Mouse (Mus musculus) kidney, postnatal 14 days (tissue): ENCODE measurements around the gene Myo1d.

Experiments
- DNase-seq: peaks from one replicate; pipeline ENCODE4 v3.0.0; 2022; ENCODE audit warnings: mixed read lengths

Myo1d gene

DNA sequence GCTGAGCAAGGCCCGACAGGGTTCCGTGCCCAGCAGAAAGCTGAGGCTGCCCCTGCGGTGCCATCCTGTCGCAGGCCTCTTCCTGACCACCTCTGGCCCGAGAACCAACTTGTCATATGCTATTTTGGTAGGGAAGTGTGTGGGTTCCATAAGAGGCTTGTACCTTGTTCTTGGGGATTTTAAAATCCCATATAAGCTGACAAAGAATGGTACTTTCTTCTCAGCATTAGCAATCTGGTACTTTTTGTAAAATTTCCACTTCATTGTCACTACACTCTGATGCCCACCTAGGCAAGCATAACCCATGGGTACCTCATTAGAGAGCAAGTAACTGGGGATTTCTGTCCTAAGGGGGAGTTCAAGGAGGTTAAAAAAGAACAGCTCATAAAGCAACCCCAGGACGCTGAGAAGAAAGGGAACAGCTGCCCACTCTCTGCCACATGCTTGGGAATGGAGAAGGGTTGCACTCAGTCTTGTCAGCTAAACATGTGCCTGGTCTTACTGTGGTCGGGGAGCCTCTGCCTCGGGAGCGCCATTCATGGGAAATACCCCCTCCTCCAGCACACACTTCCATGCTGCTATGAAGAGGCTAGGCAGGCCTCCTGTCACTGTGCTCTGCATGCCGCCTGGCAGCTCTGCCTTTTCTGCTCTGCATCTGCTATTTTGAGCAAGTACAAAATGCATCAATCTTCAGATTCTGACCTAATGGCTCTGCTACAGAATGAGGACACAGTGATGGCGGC, 281.3 kb downstream of the Myo1d start:
- no peak for DNase-seq

DNA sequence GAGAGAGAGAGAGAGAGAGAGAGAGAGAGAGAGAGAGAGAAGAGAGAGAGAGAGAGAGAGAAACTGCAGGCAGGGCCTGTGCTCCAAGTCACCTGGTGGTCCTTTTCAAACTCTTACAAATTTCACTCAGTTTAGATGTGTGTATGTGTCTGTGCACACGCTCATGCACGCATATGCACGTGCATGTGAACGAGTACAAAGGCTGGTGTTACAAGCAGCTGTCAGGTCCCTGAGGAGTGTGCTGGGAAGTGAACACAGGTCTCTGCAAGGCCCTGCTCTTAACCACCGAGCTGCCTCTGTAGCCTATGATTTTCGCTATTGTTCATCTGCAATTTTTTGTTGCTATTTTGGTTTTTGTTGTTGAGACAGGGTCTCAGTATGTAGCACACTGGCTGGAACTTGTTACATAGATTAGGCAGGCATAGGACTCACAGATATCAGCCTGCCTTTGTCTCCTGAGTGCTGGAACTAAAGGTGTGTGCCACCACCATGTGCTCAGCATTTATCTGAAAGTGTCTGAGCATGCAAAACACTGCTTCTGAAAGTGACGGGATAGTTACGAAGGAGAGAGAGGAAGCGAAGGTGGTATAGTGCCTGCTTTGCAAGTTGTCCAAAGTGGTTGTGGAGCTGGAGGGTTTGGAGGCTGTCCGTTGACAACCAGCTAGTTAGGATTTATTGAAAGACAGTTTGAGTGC, 282.5 kb downstream of the Myo1d start:
- no peak for DNase-seq

DNA sequence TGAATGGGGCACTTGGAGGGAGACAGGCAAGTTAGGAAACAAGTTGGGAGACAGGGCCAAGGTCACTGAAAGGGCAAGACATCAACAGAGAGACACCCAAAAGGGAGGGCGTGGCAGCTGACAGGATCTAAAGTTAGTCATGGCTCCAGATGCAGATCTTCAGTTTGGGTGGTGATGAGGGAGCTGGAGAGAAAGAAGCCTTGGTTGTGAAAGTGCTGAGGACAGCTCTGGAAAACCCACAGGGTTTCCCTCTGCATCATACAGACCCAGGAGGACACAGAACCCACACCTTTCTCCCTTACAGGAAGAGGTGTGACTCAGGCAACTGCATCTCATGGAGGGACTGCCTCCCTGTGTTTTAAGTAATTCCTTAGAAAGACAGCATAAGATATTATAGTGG, 283.2 kb downstream of the Myo1d start:
- no peak for DNase-seq

DNA sequence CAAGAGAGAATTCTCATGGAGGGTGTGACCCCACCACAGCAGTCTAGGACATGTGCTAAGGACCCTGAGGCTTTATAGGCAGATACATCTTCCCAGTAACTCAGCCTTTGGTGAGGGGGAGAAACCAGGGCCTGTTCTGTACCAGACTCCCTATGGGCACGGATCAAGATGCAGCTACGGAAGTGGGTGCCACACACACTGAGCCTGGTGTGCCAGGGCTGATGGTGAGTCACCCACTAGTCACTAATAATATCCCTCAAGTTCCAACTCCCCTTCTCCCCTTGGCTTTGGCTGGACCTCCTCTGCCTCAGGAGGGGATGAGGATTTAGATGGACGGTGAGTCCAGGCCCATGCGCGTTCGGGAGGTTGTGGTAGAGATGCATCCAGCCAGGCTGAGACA, 283.9 kb downstream of the Myo1d start:
- DNase-seq: no peak

DNA sequence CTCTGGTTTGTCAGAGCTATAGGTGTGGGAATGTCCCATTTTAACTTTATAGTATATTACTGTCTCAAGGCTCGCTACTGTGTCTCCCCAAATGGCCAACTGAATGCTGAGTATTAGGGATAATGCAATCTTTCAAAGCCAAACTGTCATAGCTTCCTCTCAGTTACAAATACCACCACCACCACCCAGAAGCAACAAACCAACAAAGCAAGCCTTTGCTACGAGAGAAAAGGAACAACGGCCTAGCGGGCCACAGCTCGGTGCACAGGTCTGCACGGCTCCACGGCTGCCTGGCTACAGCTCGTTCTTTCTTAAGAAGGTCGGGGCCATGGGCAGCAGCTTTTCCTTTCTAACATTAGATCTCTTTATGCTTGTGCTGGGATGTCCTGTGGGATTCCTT, 285.0 kb downstream of the Myo1d start:
- DNase-seq: no peak

DNA sequence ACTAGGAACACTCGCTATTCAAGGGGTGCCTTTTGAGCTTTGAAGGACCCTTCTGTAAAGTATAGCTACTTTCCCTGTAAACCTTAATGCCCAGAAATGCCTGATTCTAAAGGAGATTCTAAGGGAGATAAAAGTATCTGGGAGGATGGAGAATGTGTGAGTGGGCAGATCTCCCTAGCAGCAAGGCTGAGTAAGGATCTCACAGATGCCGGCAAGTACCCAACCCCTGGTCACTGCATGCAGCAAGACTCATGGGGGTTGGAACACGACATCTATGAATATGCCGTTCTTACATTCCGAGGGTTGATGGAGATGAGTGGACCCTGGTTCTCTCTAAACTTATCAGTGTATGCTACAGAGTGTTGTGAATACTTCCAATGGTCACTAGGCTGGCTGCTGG, 286.6 kb downstream of the Myo1d start:
- no peak for DNase-seq

DNA sequence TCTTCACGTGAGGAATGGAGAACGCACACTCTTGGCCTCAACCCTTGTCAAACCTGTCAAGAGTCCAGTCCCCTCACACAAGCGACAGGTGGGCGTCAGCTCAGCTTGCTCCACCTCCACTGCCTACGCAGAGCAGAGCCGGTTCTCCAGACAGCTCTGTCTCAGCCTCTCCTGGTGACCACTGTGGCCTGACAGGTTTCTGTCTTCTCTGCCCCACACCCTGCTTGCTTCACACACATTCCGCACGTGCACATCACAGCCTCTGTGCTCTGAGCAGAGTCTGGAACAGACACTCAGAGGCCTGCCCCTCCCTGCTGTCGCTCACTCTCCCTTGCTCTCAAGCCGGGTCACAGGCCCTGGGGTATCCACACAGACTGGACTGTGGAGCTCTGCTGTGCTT, 289.0 kb downstream of the Myo1d start:
- DNase-seq: no peak

DNA sequence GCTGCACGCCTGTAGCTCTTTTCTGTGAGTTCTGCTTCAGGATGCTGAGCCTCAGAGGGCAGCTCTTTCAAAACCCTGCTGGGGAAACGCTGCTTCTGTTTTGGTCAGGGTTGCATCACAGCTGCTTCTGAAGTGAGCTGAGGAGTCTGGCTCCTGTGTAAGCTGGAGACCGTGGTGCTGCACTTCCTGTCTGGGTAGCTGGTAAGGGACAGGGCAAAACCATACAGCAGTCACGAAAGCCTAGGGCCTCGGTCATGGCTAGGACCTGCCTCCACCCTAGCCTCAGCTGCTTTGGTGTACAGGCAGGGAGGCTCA, 290.0 kb downstream of the Myo1d start:
- no peak for DNase-seq

DNA sequence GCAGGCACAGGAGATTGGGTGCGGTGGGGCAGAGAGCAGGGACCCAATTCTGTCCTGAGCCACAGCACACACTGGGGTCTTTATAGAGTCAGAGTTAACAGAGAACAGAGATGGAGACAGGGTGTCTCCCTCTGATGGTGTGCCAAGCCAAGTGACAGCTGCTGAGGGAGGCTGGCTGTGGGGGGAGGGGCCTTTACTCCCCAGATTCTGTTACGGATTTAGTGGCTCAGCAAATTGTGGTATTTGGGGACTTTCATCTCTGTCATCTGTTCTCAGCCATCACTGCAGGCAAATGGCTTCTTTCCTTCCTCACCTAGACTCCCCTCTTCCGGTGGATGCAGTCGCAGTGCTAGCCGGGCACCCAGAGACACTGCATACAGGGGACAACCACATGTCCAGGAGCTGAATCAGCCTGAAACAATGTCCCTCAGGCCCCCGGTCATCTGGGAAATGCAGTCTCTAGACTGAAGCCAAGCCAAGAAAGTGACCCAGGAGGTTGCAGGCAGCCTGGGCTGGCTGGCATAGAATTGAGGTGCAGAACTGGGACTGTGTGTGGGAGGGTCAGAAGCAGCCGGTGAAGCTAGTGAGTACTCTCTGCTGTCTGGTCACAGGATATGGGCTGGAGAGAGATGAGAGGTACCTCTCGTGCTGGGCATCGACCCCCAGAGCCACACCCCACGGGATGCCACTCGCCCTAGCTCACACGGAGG, 290.5 kb downstream of the Myo1d start:
- DNase-seq: no peak

DNA sequence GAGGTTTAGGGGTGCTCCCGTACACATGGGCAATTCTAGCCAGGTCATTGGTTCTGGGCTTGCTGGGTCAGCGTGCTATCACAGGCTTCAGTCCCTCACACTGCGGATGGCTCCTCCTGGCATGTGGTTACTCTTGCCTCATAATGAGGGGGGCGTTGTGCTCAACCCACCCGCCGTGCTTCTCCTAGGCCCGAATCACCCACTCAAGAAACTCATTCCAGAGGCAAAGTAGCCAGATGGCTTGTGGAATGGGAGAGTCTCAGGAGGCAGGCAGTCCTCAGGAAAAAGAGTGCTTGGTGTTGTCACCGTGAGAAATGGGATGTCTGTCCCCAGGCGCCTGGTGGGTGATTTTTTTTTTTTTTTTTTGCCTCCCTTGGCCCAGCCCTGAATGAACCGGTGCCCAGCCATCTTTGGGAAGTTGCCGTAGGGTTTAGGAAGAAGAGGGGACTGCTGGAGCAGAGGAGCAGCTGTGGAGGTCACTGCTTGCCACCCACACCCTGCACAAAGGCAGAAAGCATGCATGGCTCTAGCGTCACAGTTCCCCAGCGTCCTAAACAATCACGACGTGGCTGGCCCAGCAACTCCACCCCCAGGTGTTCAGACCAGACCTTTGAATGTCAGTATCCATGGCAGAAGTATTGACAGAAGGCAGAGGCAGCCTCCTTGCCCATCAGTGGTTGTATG, 291.8 kb downstream of the Myo1d start:
- no peak for DNase-seq

DNA sequence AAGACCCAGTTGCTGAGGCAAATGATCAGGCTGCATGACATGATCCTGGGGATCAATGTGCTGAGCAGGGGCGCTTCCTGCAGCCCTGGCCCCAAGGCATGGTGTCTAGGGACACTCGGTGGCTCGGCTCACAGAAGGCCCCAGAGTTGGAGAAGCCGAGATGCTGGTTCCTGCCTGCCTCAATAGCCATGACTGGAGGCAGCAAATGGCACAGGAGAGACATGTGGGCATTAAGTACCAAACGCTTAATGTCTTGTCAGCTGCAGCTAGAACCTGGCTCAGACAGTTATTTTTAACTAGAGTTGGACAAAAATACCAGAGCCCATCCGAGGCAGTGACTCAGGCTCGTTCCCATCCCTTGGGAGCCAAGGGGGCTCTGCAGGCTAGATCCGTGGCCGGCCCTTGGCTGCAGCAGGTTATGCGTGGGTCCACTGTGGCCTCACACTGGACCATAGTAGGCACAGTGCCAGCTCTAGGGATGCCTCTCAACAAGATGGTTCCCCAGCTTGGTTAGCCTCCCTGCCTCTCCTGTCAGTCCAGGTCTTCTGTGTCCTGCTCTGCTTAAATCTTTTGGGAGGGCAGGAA, 294.1 kb downstream of the Myo1d start:
- no peak for DNase-seq

DNA sequence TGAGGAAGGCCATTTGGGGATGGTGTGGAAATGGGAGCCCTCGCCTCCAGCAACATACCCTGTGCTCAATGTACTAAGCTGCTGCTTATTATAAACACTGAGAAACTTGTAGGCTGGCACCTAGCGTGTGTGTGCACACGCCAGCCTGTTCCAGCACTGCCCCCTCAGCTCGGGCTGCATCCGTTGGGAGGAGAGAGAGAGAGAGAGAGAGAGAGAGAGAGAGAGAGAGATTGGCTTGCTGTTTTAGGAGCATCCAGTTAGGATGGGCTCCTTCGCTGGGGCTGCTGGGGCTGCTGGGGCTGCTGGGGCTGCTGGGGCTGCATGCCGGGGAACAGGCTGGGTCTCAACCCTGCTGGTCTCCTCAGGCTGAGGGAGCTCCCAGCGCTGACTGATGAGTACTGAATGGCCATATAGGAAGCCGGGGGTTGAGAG, 294.7 kb downstream of the Myo1d start:
- no peak for DNase-seq

DNA sequence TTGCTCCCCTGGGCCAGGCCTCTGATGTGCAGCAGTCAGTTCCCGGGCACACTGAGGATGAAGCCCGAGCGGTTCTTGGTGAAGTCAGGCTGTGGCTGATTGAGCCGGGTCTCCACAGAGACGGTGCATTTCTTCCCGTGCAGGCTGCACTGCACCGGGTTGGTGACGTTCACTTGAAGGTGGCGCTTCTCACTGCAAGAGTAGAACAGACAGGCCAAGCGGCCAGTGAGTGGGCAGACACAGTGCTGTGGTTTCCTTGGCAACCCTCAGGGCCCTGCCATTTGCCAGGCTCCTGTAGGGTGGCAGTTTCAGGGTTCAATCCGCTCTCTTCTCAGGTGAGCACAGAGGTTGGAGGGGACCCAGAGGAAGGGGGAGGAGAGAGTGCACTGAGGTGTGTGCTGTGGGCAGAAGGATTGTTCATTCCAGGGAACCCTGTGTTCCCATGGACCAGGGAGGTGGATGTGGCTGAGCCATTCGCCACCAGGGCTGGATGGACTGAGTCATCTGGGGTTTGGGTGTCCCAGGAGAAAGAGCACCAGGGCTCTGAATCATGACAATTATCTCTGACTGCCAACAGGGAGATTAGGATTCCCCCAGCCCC, 295.5 kb downstream of the Myo1d start:
- no peak for DNase-seq

DNA sequence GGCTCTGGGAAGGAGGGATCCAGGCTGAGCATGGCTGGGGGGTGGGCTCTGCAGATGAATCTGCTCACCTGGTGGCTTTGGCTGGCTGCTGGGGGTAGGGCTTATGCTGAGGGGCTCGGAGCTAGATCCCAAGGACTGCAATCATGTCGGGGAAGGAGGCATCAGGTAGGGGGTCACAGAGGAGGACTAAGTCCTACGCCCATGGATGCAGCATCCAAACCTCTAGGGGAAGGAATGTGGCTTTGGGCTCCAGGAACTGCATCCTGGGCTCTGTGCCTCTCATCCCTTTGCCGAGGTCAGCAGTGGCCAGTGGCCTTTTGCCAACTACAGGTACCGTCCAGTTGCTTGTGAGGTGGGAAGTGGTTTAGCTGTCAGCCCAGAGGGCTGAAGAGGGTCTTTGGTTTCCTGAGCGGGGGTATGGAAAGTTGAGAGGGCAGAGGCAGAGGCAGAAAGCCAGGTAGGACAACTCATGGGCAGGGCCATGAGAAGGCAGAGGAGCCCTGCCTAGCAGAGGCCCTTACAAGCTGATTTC, 296.2 kb downstream of the Myo1d start:
- DNase-seq: no peak

DNA sequence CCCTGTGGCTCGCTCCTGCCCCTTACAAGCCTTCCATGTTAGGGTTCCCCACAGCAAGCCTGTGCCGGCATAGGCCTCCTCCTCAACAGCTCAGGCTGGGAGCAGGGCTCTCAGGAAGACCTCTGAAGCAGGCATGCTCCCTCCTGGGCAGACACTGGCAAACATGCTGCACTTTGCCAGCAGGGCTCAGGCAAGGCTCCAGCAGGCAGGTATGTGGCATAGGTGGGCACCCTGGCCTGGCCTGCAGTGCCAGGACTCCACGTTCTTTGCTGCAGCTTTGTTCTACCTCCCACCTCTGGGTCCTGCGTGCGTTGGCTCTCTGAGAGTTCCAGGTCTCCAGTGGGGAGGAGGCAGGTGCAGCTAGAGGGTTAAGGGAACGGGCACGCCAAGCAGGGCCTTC, 296.9 kb downstream of the Myo1d start:
- no peak for DNase-seq

DNA sequence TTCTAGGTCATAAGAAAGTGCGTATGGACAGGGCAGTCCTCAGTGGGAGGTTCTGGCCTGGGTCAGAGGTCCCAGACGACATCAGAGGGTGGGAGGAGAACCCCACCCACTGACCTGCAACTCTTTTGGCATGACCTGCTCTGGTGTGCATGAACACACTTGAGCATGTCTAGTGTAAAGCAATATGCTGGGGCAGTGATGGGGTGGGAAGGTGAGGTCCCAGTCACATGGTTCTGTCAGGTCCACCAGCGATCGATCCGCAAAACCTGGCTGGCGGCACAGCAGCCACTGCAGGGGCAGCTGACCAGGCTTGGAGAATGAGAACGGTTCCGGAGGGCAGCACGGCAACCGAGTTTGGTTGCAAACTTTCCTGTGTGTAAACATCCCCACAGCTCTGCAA, 297.5 kb downstream of the Myo1d start:
- no peak for DNase-seq

DNA sequence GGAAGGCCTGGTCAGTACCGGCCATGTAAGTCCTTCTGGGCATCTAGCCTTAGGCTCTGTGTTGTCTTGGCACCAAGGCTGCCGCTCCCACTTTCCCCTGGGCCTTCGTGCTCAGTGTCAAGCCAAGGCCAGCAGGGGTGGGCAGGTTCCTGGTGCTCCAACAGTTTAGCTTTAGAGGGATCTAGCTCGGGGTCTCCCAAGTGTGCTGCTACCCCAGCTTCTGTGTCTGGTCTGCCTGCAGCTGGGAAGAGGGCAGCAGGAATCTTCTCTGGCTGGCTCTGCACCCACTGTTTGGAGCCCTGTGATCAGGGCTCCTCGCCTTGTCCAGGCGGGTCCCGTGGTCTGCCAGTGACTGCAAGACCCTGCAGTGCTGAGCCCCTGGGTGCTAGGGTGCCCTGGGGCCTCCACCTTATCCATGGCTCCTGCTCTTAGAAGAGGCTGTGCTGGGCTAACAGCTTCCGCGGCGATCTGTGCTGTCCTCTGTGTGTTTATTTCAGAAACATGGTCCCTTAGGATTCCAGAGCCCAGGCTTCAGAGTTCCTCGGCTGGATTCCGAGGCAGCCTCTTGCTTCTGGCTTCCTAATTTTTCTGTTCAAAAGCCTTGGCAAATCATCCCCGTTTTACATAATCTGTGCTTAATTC, 298.3 kb downstream of the Myo1d start:
- no peak for DNase-seq

DNA sequence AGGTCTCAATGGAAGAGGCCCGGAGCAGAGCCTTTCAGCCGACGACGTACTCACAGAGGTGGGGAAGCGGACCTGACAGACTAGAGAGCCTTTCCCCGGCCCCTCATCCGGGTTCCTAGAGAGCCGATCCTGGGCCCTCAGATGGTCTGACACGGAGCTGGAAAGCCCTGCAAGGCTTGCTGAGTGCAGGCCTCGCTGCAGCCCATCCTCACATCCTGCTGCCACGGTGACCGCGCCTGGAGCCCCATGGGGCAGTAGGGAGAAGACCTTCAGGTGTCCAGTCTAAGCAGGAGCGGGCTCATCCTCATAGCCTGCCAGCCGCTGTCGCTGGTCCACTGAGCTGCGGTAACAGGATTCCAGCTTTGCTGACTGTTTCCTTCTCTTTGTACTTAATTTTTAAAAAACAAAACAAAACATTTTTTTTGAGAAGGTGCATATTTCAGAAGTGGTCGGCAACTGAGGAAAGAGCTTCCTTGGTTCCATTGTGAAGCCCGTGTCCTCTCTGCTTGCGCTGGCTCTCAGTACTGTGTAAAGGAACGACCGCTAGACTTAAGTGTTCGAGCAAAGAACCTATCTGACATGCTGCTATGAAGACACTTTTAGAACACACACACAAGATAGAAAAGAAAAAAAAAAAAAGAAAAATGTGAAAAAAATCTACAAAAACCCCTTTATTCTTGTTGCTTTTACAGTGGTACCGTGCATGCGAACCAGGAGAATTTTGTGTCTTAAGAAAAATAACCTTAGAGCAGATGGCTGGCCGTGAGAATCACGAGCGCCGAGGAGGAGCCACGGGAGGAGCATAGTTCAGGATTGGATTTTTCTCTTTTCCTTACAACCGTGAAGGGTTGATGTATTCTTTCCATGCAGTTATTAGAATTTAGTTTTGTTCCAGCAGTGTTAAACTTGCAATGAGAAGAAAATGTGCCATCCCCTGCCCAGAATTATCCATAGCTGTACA, 299.6 kb downstream of the Myo1d start:
- DNase-seq: no peak

DNA sequence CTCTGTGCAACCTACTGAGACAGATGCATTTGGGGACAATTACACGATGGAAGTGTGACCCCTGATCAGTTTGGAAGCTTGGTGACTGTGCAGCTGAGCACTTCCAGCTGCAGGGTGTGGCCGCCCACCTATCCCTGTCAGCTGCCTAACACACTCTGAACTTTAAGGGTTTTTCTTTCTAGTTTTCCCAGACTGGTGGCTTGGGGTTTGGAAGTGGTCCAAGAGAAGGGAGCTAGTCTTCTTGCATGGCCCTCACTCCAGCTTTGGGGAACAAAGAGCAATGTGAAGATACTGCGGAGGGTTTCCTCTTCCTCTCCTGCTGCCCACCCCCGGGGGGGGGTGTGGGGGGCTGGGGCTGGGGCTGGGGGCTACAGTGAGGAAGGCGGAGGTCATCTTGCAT, 300.4 kb downstream of the Myo1d start:
- DNase-seq: no peak

DNA sequence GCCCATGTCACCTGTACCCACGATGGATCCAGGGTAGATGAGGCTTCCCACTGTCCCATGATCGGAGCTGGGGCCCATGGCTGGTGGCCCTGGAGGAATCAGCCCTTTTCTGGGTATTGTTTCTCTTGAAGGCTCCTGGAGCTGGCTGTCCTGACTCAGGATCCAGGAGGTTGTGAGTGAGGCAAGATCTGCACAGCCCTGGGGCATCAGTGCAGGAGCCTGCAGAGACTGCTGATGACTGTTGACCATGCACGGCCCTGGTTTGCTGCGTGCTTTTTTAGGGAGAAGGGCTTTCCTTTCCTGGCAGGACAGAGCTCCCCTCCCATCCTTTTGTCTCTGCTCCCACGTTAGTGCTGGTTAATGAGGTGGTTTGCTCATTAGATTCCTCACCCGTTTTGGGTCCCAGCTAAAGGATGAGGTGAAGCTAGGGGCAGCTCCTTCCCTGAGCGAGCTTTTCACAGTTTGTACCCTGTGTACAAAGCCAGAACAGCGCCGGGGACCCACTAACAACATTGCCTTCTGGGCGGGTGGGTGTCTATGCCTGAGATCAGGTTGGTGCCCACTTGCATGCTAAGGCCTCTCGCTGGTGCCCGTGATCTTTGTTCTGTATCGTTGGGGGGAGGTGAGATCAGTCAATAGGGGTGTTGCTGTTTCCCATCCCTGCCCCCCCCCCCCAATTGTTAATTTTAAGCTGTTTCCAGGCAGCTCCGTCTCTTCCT, 301.0 kb downstream of the Myo1d start:
- no peak for DNase-seq
